Mouse (Mus musculus) lung, postnatal 10 days (tissue): ENCODE results near the gene Scgb2b7.
"Not testable (repeated sequence)": the region's sequence is repeated elsewhere in the genome, so short reads cannot be mapped to it uniquely, and the experiment has no call there.

Experiments used
- DNase-seq: peaks from one replicate; pipeline ENCODE4 v3.0.0; 2021

The Scgb2b7 gene

DNA sequence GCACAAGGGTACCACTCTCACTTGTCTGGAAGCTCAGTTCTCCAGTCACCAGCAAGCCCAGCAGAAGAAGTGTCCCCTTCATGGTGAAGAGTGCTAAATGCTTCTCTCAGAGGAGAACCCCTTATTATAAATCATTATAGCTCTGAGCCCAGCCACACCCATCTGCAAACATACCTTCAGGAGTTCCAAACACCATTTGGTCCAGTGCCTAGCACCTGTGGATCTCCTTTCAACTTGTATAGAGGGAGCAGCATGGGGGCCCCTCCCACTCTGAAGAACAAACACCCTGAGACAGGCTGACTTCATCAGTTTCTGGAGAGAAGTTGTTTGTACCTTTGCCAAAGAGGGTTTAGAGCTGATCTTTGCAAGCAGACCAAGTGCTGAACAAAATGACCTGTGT is at the start of gene Scgb2b7:
TSS of gene Scgb2b7 (minus strand) at position 101 of the 400 bp plus-strand sequence.
- DNase-seq: not testable (repeated sequence)

DNA sequence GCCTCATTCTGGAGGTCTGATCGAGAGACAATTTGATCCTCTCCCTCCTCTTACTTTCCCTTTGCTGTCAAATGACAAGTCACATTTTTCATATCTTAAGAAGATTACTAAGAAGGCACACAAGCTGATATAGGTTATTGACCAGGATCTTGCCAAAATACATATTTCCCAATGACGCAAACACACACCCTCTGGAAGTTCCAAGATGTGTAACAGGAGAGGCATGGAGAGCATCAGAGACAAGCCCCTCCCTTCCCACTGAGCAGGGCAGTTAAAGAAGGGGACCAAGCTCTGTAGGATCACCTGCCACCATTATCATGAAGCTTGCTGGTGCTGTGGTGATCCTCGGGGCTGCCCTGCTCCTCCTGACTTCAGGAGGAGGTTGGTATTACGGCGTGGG is 6.8 kb upstream of the Scgb2b7 start, which contains the start of gene Scgb1b7:
TSS of gene Scgb1b7 (plus strand) at position 301 of the 400 bp plus-strand sequence.
- not testable (repeated sequence) for DNase-seq
